Mouse (Mus musculus) urinary bladder, adult 2 months (tissue): ENCODE measurements around the gene Gm10570. TPM values are rescaled to one million over a fixed set of nuclear protein-coding genes. Genes with fewer than 3 reads are reported as not detected.

Experiments
- DNase-seq: peaks from one replicate; pipeline ENCODE4 v3.0.0; 2022; ENCODE audit warnings: low spot score
- polyA plus RNA-seq: library from polyadenylated mRNA; depleted of rRNA; stranded (reverse); fragments of >200 nt; gene quantifications from 2 replicates; pipeline ENCODE4 v1.2.3, GENCODE M21; 2012; rRNA removed

The Gm10570 gene
- 0.21 and 1.1 TPM in 2 replicates for polyA plus RNA-seq

GRCm38 (mm10) chr4:130308231-130309081 lies at the start of gene Gm10570, which contains the start of gene Fabp3:
Gene Gm10570 (minus strand): TSS chr4:130308674.
Gene Fabp3 (plus strand): TSS chr4:130308595.
- DNase-seq: peak; percentile 41

DNA sequence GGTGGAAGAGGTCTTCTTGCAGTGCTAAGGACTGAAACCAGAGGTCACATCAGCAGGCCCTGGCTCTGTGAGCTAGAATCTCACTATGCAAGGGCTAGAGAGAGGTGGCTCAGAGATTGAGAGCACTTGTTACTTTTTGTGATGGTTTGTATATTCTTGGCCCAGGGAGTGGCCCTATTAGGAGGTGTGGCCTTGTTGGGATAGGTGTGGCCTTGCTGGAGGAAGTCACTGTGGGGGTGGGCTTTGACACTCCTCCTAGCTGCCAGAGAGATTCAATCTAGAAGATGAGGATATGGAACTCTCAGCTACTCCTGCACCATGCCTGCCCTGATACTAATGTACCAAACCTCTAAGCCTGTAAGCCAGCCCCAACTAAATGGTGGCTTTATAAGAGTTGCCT lies 49.5 kb upstream of the Gm10570 start:
- no peak for DNase-seq

DNA sequence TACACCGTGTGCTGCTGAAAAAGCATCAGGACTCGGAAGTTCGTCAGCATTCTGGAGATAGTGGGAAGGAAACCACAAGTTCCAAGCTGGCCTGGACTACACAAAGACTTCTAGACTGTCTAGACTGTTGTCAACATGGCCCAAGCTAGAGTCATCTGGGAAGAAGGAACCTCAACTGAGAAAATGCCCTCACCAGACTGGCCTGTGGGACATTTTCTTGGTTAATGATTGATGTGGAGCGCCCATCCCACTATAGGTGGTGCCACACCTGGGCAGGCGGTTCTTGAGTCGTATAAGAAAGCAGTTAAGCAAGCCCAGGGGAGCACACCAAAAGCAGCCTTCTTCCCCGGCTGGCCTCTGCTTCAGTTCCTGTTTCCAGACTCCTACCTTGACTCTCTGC lies 44.1 kb upstream of the Gm10570 start:
- no peak for DNase-seq

GRCm38 (mm10) chr4:130350690-130351422 lies 42.4 kb upstream of the Gm10570 start:
- DNase-seq: no peak

- no peak for DNase-seq
Observed at GRCm38 (mm10) chr4:130349666-130350065, 41.2 kb upstream of the Gm10570 start.

- DNase-seq: no peak
Observed at GRCm38 (mm10) chr4:130341691-130342090, 33.2 kb upstream of the Gm10570 start.

DNA sequence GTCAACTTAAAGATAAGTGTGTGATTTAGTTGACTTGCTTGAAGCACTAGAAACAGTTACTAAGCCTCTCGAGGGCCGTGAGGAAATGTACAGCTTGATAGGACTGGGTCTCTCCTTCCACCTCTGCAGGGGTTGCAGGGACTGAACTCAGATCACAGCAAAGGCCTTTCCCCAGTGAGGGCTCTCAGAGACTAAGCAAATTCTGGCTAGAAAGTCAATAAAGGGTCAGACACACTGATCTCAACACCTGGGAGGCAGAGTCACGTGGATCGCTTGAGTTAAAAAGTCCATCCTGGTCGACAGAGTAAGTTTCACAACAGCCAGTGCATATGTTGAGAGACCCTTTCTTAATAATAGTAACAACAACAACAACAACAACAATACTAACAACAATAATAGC lies 27.4 kb upstream of the Gm10570 start:
- no peak for DNase-seq

GRCm38 (mm10) chr4:130327366-130327765 lies 18.9 kb upstream of the Gm10570 start:
- DNase-seq: no peak

DNA sequence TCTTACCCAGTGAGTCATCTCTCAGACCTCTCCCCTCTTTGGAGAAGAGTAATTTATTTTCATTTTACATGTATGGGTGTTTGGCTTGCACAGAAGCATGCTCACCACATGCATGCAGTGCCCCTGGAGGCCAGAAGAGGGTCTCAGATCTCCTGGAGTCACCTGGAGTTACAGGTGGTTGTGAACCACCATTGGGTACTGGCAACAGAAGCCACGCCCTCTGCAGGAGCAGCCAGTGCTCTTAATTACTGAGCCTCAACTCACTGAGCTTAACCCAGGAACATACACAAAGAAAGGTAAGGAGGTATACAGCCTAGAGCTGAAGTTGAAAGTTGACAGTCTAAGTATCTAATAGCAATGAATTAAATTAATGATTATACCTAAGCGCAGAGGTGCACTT lies 17.0 kb upstream of the Gm10570 start:
- DNase-seq: no peak

GRCm38 (mm10) chr4:130323607-130324006 lies 15.1 kb upstream of the Gm10570 start:
- no peak for DNase-seq

DNA sequence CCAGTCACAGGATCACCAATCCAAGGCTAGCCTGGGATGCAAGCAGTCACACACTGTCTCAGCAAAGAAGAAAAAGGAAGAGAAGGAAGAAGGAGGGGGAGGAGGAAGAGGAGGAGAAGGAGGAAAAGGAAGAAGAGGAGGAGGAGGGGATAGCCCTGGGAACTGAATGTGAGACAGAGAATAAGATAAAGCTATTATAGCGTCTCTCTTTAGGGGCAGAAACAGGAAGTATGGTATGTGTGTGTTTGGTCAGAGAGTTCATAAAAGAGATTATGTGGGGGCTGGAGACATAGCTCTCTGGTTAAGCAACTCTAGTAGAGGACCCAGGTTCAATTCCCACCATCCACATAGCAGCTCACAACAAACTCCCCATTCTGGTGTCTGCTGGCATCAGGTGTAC lies 14.7 kb upstream of the Gm10570 start:
- no peak for DNase-seq

- DNase-seq: no peak
Observed at GRCm38 (mm10) chr4:130322567-130322966, 14.1 kb upstream of the Gm10570 start.

DNA sequence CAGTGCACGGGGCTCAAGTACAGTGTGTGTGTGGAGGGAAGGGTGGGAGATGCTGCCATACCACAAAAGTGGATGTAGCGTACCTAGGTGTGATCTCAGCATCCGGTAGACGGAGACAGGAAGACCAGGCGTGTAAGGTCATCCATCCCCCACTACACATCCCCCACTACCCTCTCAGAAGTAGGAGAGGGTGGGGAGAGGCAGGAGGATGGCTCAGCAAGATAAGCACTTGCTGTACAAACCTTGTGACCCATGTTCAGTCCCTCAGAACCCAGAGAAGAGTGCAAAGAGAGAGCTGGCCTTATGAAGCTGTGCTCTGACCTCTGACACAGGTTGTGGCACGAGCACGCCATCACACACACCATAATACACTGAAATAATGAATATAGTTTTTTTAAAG lies 13.2 kb upstream of the Gm10570 start:
- DNase-seq: no peak

DNA sequence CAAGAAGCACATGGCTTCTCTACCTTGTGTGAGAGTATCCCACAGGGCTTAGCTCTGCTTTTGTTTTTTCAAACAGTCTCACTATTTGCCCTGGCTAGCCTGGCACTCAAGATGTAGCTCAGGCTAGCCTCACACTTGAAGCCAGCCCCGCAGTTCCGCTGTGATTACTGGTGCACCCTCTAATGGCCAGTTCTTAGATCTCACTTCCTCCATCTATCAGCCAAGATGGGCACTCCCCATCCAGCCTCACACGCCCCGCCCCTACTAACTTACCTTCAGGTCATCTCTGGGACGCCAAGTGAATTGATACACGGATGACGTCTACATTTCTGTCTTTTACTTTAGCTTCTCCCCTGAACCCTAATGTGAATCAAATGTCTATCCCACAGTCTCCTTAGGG lies 11.1 kb upstream of the Gm10570 start:
- DNase-seq: no peak

DNA sequence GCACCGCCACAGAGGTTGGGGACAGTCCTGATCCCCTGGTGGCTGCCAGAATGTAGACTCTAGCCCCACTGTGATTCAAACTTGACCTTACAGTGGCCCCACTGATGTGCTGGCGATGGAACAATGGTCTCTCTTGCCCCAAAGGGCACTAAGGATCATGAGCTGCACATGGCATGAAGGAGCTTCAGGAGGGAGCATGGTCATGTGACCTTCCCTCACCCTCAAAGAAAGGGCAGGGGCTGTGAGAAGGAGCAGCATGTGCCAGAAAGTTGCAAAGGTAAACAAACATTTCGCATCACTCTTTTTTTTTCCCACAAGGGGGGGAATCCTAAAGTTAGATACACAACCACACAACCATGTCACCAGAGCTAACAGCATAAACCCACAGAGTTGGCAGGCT lies 9.6 kb upstream of the Gm10570 start:
- no peak for DNase-seq

DNA sequence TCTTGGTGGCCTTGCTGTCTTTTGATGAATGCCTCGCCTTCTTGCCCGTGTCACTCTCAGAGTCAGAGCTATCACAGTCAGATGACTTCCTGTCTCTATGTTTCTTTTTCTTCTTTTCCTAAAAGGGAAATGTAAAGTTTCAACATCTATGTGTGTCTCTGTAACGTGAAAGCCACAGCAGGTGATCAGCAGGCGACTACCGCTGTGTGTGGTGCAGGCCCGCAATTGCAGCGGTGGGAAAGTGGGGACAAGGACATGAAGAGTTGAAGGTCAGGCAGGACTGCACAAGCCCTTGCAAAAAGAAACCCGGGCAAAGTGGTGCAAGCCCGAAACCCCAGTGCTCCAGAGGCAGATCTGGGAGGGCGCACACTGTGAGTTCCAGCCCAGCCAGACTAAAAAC lies 8.2 kb upstream of the Gm10570 start:
- DNase-seq: no peak

DNA sequence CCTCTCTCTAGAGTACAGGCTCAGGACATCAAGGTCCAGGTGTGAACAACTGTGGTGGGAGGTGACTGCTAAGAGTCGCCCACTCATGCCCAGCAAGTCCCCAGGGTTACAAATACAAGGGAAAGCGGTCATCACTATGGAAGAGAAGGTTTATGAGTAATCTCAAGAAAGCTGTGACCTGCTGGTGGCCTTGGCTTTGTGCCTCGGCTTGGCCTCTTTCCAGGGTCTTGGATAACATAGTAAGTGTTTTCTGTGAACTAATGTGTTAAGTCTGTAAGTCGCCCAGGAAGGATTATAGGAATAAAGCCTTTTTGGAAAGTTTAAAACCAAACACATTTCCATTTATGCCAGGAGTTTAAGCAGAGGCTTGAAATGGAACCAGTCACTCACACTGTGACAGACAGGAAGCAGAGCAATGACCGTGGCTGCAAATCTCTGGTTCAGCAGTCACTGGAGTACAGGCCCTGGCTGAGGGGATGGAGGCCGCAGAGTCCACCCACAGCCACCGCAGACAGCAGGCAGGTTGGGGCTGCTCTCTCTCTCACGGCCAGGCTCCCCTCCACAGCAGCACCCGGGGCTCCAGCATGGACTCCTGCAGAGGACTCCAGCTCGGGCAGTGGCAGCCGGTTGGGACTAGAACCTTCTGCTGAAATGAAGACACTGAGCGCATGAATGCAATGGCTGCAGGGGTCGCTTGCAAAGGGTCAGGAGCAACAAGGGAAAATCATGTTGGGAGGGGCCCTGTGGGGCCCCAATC lies 7.5 kb upstream of the Gm10570 start:
- no peak for DNase-seq

- DNase-seq: no peak
Observed at GRCm38 (mm10) chr4:130313552-130313951, 5.1 kb upstream of the Gm10570 start.

- DNase-seq: no peak
Observed at GRCm38 (mm10) chr4:130312526-130312925, 4.1 kb upstream of the Gm10570 start.

DNA sequence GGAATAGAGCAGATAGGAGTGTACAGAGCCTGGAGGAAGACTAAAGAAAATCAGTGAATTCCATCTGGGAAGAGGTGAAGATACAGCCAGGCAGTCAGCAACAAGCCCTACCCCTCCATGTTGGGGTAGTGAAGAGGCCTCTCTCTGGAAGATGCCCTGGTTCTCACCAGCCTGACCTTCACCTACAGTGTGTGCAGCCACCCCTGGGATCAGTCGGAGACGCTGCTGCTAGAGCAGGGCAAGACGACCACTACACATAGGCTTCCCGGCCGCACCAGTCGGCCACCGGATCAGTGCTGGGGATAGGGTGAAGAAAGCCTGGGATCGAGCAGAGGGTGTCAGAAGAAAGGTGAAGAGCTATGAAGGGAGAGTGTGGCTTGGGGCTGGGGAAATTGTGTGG lies 780 bp upstream of the Gm10570 start:
- DNase-seq: no peak

GRCm38 (mm10) chr4:130307851-130308230 lies 633 bp downstream of the Gm10570 start:
- DNase-seq: peak; percentile 32
